Mouse (Mus musculus) kidney, postnatal 4 days (tissue): ENCODE data around the gene Ptprt.

Source experiments
- DNase-seq, 2 experiments: peaks; one replicate each; pipeline ENCODE4 v3.0.0; 2021; ENCODE audit warnings: mixed read lengths in 2 of 2

The Ptprt gene

GRCm38 (mm10) chr2:162581651-162582050 lies 79.3 kb downstream of the Ptprt start:
- DNase-seq = no peak

GRCm38 (mm10) chr2:162577819-162578218 lies 83.1 kb downstream of the Ptprt start:
- no peak for DNase-seq

DNA sequence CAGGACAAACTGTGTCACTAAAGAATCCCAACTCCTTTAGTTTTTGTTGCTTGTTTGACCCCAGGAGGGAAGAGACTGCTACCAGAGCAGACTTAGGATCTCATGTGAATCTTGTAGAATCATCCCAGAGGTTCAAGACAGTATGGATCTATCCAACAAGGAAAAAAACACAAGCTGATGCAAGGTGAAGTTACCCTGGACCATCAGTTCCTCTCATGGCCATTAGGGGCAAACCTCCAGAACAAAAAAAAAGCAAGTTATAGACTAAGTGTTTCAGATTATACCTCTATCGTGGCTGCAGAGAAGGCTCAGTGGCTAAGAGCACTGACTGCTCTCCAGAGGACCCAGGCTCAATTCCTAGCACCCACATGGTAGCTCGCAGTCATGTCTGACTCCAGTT lies 88.1 kb downstream of the Ptprt start:
- DNase-seq = no peak

- no peak for DNase-seq
Observed at GRCm38 (mm10) chr2:162571037-162571436, 89.9 kb downstream of the Ptprt start.

DNA sequence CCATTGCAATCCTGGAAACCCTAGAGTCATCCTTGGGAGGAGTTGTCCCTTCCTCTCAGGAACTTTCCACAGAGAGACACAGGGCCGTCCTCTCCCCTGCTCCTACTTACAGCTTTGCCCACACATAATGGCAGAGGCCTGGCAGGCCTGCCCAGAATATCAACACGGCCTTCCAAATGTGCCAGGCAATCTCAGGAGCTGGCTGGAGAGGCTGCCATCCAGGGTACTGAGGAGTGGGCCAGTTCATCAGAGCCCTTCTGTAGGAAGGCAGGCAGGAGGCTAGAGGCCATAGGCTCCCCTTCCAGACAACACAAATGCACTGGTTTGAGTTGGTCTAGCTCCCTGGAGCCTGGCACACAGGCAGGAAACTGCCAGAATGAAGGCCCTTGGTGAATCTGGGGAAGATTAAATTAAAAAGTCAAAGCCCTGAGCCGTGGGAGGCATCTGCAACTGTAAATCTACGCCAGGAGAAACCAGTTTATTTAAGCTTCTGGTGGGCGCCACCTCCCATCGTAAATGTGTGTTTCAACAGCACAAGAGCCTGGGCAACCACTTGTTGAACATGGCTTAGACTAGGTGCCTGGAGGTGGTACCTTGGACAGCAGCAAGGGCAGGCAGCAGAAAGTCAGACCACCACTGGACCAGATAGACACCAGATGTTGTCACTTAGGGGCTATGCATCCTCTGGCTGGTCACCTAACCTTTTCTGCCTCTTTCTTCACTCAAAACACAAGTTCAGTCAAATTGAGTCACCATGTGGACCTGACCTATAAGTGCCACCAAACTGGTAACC lies 92.4 kb downstream of the Ptprt start:
- peak; percentile 63 to 73 for DNase-seq

GRCm38 (mm10) chr2:162548312-162548711 lies 112.6 kb downstream of the Ptprt start:
- no peak for DNase-seq

- DNase-seq = no peak
Observed at GRCm38 (mm10) chr2:162531638-162532037, 129.3 kb downstream of the Ptprt start.

DNA sequence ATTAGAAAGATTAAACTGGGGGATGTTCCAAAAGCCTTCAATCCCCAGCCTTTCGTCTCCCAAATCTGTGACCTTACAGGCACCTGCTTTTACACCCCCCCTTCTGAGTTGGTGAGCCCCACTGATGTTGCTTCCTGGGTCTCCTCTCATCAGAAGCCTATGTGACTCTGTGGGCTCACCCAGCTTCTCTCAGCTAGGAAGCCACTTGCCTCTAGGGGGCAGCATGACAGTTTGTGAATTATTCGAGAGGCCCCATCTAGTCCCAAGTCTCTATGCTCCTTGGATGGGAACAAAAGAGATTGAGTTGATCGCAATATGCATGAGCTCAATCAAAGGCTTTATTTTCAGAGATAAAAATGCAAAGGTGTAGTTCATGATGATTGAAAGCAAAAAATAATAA lies 132.0 kb downstream of the Ptprt start:
- DNase-seq = peak; percentile 21 to 25

DNA sequence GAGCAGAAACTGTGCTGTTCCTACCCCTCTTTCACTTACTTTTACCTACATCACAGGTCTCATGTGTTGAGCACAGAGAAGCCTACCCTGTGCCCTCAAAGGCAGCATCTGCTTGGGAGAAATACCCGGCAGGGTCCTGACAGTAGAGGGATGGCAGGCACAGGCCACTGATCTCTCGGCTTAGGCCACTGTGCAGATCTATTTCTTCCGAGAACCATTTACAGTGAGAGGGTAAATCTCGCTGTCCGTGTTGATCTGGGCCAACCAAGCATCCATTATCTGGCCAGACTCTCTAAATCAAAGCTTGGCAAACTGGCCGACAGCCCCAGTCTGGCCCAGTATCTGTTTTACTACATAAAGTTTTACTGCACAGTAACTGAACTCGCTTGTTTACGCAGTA lies 145.0 kb downstream of the Ptprt start:
- DNase-seq = no peak

DNA sequence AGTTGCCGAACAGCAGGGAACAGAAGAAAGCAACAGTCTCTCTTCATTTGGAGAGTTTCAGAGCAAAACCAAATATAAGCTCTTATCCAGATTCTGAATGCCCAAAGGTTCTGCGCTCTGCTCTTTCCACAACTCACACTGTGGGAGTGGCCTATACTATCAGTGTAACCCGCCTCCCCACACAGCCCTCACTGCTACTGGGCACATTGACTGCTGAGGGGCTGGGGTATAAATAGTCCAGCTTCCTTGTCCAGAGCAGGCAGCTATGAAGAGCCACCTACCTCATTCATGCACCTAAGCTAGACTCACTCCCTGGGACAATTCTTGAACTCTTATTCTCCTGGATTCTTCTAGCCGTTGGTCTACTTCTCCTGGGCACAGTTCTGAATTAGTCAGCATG lies 147.9 kb downstream of the Ptprt start:
- no peak for DNase-seq

DNA sequence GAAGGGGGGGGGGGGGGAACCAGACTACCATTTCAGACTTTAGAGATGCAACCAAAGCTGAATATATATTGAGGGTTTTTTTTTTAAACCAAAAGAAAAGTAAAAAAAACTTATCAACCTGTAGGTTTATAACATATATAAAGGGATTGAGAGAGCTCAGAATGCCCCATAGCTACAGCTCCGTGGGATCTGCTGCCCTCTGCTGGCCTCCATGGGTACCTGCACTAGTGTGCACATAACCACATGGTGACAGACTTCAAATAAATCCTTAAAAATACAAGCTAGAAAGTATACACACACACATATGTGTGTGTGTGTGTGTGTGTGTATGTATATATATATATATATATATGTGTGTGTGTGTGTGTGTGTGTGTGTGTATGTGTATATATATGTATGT lies 148.9 kb downstream of the Ptprt start:
- peak in 1 of 2 experiments; percentile 9 for DNase-seq

- DNase-seq = no peak
Observed at GRCm38 (mm10) chr2:162509016-162509415, 151.9 kb downstream of the Ptprt start.

- DNase-seq = no peak
Observed at GRCm38 (mm10) chr2:162507664-162508063, 153.3 kb downstream of the Ptprt start.

- peak; percentile 5 to 9 for DNase-seq
Observed at GRCm38 (mm10) chr2:162504850-162505249, 156.1 kb downstream of the Ptprt start.

- DNase-seq = no peak
Observed at GRCm38 (mm10) chr2:162499501-162499915, 161.4 kb downstream of the Ptprt start.

GRCm38 (mm10) chr2:162498191-162498590 lies 162.8 kb downstream of the Ptprt start:
- DNase-seq = no peak

DNA sequence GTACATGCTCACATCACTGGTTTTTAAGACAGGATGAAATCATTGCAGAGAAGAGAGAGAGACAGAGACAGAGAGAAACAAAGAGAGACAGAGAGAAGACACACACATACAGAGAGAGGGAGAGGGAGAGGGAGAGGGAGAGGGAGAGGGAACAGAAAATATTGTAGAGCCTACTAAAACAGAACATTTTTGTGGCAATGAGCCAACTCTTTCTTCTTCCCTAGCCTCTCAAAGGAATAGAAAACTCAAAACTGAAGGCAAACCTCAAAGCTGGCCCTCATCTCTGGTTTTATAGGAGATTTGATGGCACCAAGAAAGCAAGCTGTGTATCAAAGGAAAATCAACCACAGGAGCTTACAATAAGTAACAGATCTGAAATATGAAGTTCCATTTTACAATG lies 176.9 kb downstream of the Ptprt start:
- DNase-seq = no peak

DNA sequence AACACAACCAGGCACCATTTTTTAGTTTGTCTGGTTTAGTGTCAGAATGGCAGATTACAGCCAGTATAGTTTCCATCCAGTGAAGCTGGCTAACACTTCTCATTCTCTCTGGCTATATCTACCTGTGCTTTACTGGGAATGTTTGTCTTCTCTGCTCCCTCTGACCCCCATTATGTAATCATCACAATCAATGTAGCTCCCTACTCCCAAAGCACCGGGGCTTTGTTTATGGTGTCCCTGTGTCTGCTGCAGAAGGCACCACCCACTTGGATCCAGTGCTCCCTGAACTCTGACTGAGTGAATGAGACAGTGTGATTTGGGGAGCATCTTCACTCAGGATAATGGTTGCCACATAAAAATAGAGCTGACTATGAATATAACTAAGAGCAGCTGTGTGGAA lies 217.8 kb downstream of the Ptprt start:
- no peak for DNase-seq

DNA sequence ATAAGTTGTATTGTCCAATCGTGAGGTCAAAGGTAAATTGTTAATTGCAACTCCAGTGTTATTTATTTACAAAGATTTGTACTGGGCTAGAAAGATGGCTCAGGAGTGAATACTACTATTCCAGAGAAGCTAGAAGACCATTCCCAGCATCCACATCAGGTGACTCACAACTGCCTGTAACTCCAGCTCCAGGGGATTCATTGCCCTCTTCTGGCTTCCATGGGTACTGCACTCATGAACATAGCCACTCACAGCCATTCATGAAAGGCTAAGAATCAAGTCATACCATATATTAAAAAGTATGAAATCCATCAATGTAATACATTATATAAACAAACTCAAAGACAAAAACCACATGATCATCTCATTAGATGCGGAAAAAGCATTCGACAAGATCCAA lies 224.3 kb downstream of the Ptprt start:
- DNase-seq = no peak

- DNase-seq = peak in 1 of 2 experiments; percentile 2
Observed at GRCm38 (mm10) chr2:162430171-162430570, 230.8 kb downstream of the Ptprt start.

GRCm38 (mm10) chr2:162426114-162426513 lies 234.8 kb downstream of the Ptprt start:
- DNase-seq = peak; percentile 8 to 23

DNA sequence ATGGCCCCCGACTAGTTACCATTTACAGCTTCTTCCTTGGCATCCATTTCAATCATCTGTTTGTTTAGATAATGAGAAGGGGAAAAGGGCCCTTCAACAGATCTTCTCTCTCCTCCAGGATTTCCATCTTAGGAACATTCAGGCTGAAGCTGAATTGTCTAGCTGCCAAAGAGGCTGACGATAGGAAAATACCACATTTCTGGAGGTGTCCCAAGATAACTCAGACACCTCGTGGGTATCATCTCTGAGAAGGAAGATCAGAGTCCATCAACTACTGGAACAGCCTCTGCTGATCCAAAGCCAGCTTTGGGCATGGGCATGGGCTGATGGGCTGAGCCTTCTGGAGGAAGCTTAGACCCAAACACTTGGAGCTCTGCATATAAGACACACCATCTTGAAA lies 242.8 kb downstream of the Ptprt start:
- no peak for DNase-seq

- DNase-seq = no peak
Observed at GRCm38 (mm10) chr2:162413073-162413812, 247.7 kb downstream of the Ptprt start.

- DNase-seq = no peak
Observed at GRCm38 (mm10) chr2:162411014-162411413, 249.9 kb downstream of the Ptprt start.
